Mouse (Mus musculus): ENCODE measurements around the gene Trim8. TPM values are rescaled to one million over a fixed set of nuclear protein-coding genes. Genes with fewer than 3 reads are reported as not detected.

Gene Trim8
- polyA plus RNA-seq, 1 experiment from 2014 or later, result 17.0 TPM

GRCm38 (mm10) chr19:46537357-46537756, 35.9 kb downstream of the Trim8 start:
- H3K36me3 ChIP-seq (ENCODE audit: control insufficient read depth, insufficient read depth), result peaks cover 10% of the 10 kb centered on the region
- H3K9ac ChIP-seq (ENCODE audit: low read length), result no peak overlapping the region
- no peaks in the 10 kb centered on the region for H3K27me3 ChIP-seq (ENCODE audit: control insufficient read depth, insufficient read depth, low read length)
- no peak overlapping the region for H3K27ac ChIP-seq (ENCODE audit: low read length)
- peaks cover 9% of the 10 kb centered on the region for H3K4me1 ChIP-seq (ENCODE audit: control insufficient read depth, insufficient read depth, low read length)
- no peak for ATAC-seq (replicated peaks; ENCODE audit: extremely low read depth, insufficient read depth, low FRiP score)
- WGBS, result 93% methylated on average over 9 of the region's 9 CpGs
- no peak overlapping the region for H3K4me2 ChIP-seq (ENCODE audit: low read depth, low read length)
- 0 out of 2 replicates have a peak, but pooled peaks cover 4% of the 10 kb centered on the region for H3K9me3 ChIP-seq (replicated peaks; ENCODE audit: control insufficient read depth, low read length)
- H3K4me3 ChIP-seq (ENCODE audit: low read length), result no peak overlapping the region

GRCm38 (mm10) chr19:46538213-46538612, 36.7 kb downstream of the Trim8 start:
- no peak for ATAC-seq (replicated peaks; ENCODE audit: extremely low read depth, insufficient read depth, low FRiP score)
- H3K4me3 ChIP-seq (ENCODE audit: low read length), result no peak overlapping the region
- peaks cover 14% of the 10 kb centered on the region for H3K36me3 ChIP-seq (ENCODE audit: control insufficient read depth, insufficient read depth)
- 89% methylated on average over 6 of the region's 6 CpGs for WGBS
- H3K9me3 ChIP-seq (replicated peaks; ENCODE audit: control insufficient read depth, low read length), result 0 out of 2 replicates have a peak, but pooled peaks cover 4% of the 10 kb centered on the region
- H3K4me2 ChIP-seq (ENCODE audit: low read depth, low read length), result no peak overlapping the region
- no peak overlapping the region for H3K27ac ChIP-seq (ENCODE audit: low read length)
- no peaks in the 10 kb centered on the region for H3K27me3 ChIP-seq (ENCODE audit: control insufficient read depth, insufficient read depth, low read length)
- H3K9ac ChIP-seq (ENCODE audit: low read length), result no peak overlapping the region
- peaks cover under 1% of the 10 kb centered on the region for H3K4me1 ChIP-seq (ENCODE audit: control insufficient read depth, insufficient read depth, low read length)

- no peak overlapping the region for H3K9ac ChIP-seq (ENCODE audit: low read length)
- no peak overlapping the region for H3K4me3 ChIP-seq (ENCODE audit: low read length)
- peaks cover 18% of the 10 kb centered on the region for H3K36me3 ChIP-seq (ENCODE audit: control insufficient read depth, insufficient read depth)
- ATAC-seq (replicated peaks; ENCODE audit: extremely low read depth, insufficient read depth, low FRiP score), result no peak
- no peaks in the 10 kb centered on the region for H3K27me3 ChIP-seq (ENCODE audit: control insufficient read depth, insufficient read depth, low read length)
- H3K4me2 ChIP-seq (ENCODE audit: low read depth, low read length), result no peak overlapping the region
- no peak overlapping the region for H3K27ac ChIP-seq (ENCODE audit: low read length)
- 85% methylated on average over 8 of the region's 8 CpGs for WGBS
- H3K4me1 ChIP-seq (ENCODE audit: control insufficient read depth, insufficient read depth, low read length), result no peaks in the 10 kb centered on the region
- 0 out of 2 replicates have a peak, but pooled peaks cover 4% of the 10 kb centered on the region for H3K9me3 ChIP-seq (replicated peaks; ENCODE audit: control insufficient read depth, low read length)
Observed at GRCm38 (mm10) chr19:46542750-46543149, 41.2 kb downstream of the Trim8 start.

DNA sequence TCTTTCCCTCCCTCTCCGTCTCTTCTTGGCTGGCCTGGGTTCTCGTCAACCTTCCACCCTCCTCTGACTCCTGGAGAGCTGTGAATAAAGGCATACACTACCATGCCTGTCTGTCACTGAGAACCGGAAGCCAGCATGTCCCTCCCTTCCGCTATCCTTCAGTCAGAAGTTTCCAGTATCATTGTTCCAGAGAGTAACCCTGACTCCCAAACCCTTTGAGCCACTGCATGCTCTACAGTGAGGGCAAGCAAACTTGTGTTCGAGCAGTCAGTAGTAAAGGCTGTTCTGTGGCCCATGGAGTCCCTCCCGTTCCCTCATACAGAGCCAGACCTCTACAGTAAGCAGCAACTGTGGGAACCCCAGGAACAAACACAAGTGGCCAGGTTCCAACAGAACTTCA, 46.1 kb downstream of the Trim8 start:
- Histone ChIP-seq H3K27ac (ENCODE audit: low read length) (peak overlapping the region; percentile 28; the same call in 1 of the 2 replicates), H3K4me2 (ENCODE audit: low read depth, low read length) (no peak overlapping the region), H3K4me1 (ENCODE audit: control insufficient read depth, insufficient read depth, low read length) (no peaks in the 10 kb centered on the region), H3K36me3 (ENCODE audit: control insufficient read depth, insufficient read depth) (peaks cover 13% of the 10 kb centered on the region), H3K9ac (ENCODE audit: low read length) (no peak overlapping the region), H3K4me3 (ENCODE audit: low read length) (no peak overlapping the region), H3K27me3 (ENCODE audit: control insufficient read depth, insufficient read depth, low read length) (no peaks in the 10 kb centered on the region), H3K9me3 (replicated peaks; ENCODE audit: control insufficient read depth, low read length) (no peaks in the 10 kb centered on the region)
- 63% methylated on average over 6 of the region's 6 CpGs for whole genome bisulfite sequencing
- ATAC-seq (replicated peaks; ENCODE audit: extremely low read depth, insufficient read depth, low FRiP score), result 0 out of 2 replicates have a peak, but pooled peaks have one; percentile 37

DNA sequence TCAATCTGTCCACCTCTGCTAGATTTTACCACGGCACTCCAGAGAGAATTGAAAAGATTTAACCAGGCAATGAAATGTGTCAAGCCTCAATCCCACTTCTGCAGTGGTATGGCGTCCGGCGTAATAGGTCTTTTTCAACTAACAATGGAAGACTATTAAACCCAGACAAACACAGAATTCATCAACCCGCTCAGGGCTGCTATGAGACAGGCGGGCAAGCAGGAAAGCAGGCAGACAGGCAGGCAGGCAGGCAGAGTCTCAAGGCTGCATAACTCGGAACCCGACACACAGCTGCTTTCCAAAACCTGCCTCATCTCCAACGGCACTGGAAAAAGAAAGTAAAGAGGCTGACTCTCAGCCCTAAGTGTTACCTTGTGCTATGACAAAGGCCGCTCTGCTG, 46.6 kb downstream of the Trim8 start:
- no peak overlapping the region for H3K9ac ChIP-seq (ENCODE audit: low read length)

GRCm38 (mm10) chr19:46550385-46550784, 48.9 kb downstream of the Trim8 start:
- Histone ChIP-seq H3K9me3 (replicated peaks; ENCODE audit: control insufficient read depth, low read length) (no peaks in the 10 kb centered on the region), H3K27ac (ENCODE audit: low read length) (no peak overlapping the region), H3K4me3 (ENCODE audit: low read length) (no peak overlapping the region), H3K4me1 (ENCODE audit: control insufficient read depth, insufficient read depth, low read length) (peaks cover 7% of the 10 kb centered on the region), H3K36me3 (ENCODE audit: control insufficient read depth, insufficient read depth) (peaks cover 9% of the 10 kb centered on the region), H3K27me3 (ENCODE audit: control insufficient read depth, insufficient read depth, low read length) (no peaks in the 10 kb centered on the region), H3K4me2 (ENCODE audit: low read depth, low read length) (no peak overlapping the region), H3K9ac (ENCODE audit: low read length) (no peak overlapping the region)
- ATAC-seq (replicated peaks; ENCODE audit: extremely low read depth, insufficient read depth, low FRiP score), result no peak
- 87% methylated on average over 4 of the region's 4 CpGs for WGBS

More for the DNA sequence above, 46.6 kb downstream of the Trim8 start:
- Histone ChIP-seq H3K9me3 (replicated peaks; ENCODE audit: control insufficient read depth, low read length) (no peaks in the 10 kb centered on the region), H3K4me2 (ENCODE audit: low read depth, low read length) (no peak overlapping the region), H3K36me3 (ENCODE audit: control insufficient read depth, insufficient read depth) (peaks cover 11% of the 10 kb centered on the region), H3K4me3 (ENCODE audit: low read length) (no peak overlapping the region), H3K27me3 (ENCODE audit: control insufficient read depth, insufficient read depth, low read length) (no peaks in the 10 kb centered on the region), H3K27ac (ENCODE audit: low read length) (no peak overlapping the region), H3K4me1 (ENCODE audit: control insufficient read depth, insufficient read depth, low read length) (no peaks in the 10 kb centered on the region)
- no peak for ATAC-seq (replicated peaks; ENCODE audit: extremely low read depth, insufficient read depth, low FRiP score)
- whole genome bisulfite sequencing, result 84% methylated on average over 10 of the region's 10 CpGs

DNA sequence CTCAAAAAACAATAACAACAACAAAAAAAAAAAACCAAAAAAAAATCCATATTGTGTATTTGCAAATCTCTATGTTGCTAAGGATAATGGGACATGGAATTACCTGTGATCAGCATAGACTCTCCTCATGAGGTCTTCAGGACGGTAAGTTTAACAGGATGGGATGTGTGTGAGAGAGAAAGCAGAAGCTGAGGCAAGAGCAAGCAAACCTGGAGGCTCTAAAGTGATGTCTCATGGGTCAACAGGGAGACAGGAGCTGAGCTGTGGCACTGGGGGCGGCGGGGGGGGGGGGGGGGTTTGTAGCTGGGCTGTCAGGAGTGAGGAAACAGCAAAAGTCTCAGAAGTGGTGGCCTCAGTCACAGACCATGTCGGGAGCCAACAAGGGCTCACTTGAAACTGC, 51.0 kb downstream of the Trim8 start:
- 76% methylated on average over 3 of the region's 4 CpGs for WGBS
- no peaks in the 10 kb centered on the region for H3K9me3 ChIP-seq (replicated peaks; ENCODE audit: control insufficient read depth, low read length)

GRCm38 (mm10) chr19:46553541-46553955, 52.0 kb downstream of the Trim8 start:
- H3K9me3 ChIP-seq (replicated peaks; ENCODE audit: control insufficient read depth, low read length), result no peaks in the 10 kb centered on the region
- no peaks in the 10 kb centered on the region for H3K27me3 ChIP-seq (ENCODE audit: control insufficient read depth, insufficient read depth, low read length)
- no peak overlapping the region for H3K27ac ChIP-seq (ENCODE audit: low read length)
- H3K4me3 ChIP-seq (ENCODE audit: low read length), result no peak overlapping the region
- 31% methylated on average over 11 of the region's 11 CpGs for WGBS
- ATAC-seq (replicated peaks; ENCODE audit: extremely low read depth, insufficient read depth, low FRiP score), result peak; percentile 72
- peaks cover 16% of the 10 kb centered on the region for H3K36me3 ChIP-seq (ENCODE audit: control insufficient read depth, insufficient read depth)
- H3K4me1 ChIP-seq (ENCODE audit: control insufficient read depth, insufficient read depth, low read length), result peaks cover 7% of the 10 kb centered on the region
- H3K9ac ChIP-seq (ENCODE audit: low read length), result no peak overlapping the region
- H3K4me2 ChIP-seq (ENCODE audit: low read depth, low read length), result no peak overlapping the region

More for the DNA sequence above, 51.0 kb downstream of the Trim8 start:
- peaks cover 7% of the 10 kb centered on the region for H3K4me1 ChIP-seq (ENCODE audit: control insufficient read depth, insufficient read depth, low read length)
- H3K27me3 ChIP-seq (ENCODE audit: control insufficient read depth, insufficient read depth, low read length), result no peaks in the 10 kb centered on the region
- no peak overlapping the region for H3K4me2 ChIP-seq (ENCODE audit: low read depth, low read length)
- no peak for ATAC-seq (replicated peaks; ENCODE audit: extremely low read depth, insufficient read depth, low FRiP score)
- H3K9ac ChIP-seq (ENCODE audit: low read length), result no peak overlapping the region
- peaks cover 13% of the 10 kb centered on the region for H3K36me3 ChIP-seq (ENCODE audit: control insufficient read depth, insufficient read depth)
- H3K4me3 ChIP-seq (ENCODE audit: low read length), result no peak overlapping the region
- no peak overlapping the region for H3K27ac ChIP-seq (ENCODE audit: low read length)

DNA sequence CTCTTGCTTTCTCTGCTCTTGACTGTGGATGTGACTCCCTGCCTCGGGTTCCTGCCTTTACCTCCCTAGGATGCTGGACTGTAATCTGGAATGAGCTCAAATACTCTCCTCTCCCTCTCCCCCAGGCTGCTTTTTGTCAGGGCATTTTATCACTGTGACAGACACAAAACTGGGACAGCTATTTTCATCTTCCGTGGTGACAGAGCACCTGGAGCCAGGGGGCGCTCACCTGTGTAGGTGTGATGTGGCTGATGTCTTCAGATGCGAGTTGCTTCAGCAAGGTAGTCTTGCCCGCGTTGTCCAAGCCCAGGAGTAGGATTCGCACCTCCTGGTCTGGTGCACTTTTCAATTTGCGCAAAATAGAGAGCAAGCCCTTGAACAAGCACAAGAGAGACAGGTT, 56.5 kb downstream of the Trim8 start:
- no peaks in the 10 kb centered on the region for H3K27me3 ChIP-seq (ENCODE audit: control insufficient read depth, insufficient read depth, low read length)
- H3K9me3 ChIP-seq (replicated peaks; ENCODE audit: control insufficient read depth, low read length), result no peaks in the 10 kb centered on the region
- WGBS, result 69% methylated on average over 8 of the region's 8 CpGs
- ATAC-seq (replicated peaks; ENCODE audit: extremely low read depth, insufficient read depth, low FRiP score), result no peak
- H3K4me1 ChIP-seq (ENCODE audit: control insufficient read depth, insufficient read depth, low read length), result peaks cover 16% of the 10 kb centered on the region
- H3K4me3 ChIP-seq (ENCODE audit: low read length), result no peak overlapping the region
- peaks cover 11% of the 10 kb centered on the region for H3K36me3 ChIP-seq (ENCODE audit: control insufficient read depth, insufficient read depth)
- H3K9ac ChIP-seq (ENCODE audit: low read length), result no peak overlapping the region
- H3K4me2 ChIP-seq (ENCODE audit: low read depth, low read length), result no peak overlapping the region
- H3K27ac ChIP-seq (ENCODE audit: low read length), result no peak overlapping the region
